Mouse (Mus musculus): Measurements from ENCODE around the gene Pdlim4. TPM values are rescaled to one million over a fixed set of nuclear protein-coding genes. Genes with fewer than 3 reads are reported as not detected.

The Pdlim4 gene
- polyA plus RNA-seq, 1 experiment: 469 TPM

- Histone ChIP-seq H3K4me2 (ENCODE audit: low read depth) (no peak overlapping the region), H3ac (ENCODE audit: control insufficient read depth, insufficient read length) (no peak overlapping the region), H3K36me3 (ENCODE audit: control insufficient read depth, insufficient read depth) (peaks cover 11% of the 10 kb centered on the region), H3K79me2 (ENCODE audit: control insufficient read depth, insufficient read depth) (no peaks in the 10 kb centered on the region), H3K27me3 (ENCODE audit: control insufficient read depth, insufficient read depth, insufficient read length) (no peaks in the 10 kb centered on the region), H3K4me3 (no peak overlapping the region)
- TF ChIP-seq REST (IDR thresholded peaks at IDR 0.05; ENCODE audit: insufficient read depth, insufficient read length) (no peak), POLR2A (IDR thresholded peaks at IDR 0.05; ENCODE audit: insufficient read length, low read depth) (no peak), USF1 (IDR thresholded peaks at IDR 0.05; ENCODE audit: low read depth) (no peak), CEBPB (IDR thresholded peaks at IDR 0.05; ENCODE audit: insufficient read depth, poor library complexity, severe bottlenecking) (no peak), TCF12 (IDR thresholded peaks at IDR 0.05; ENCODE audit: insufficient read depth, poor library complexity, severe bottlenecking) (no peak), E2F4 (IDR thresholded peaks at IDR 0.05; ENCODE audit: insufficient read depth) (no peak), MYOG (IDR thresholded peaks at IDR 0.05; ENCODE audit: control insufficient read depth in 1 of 3, insufficient read depth in 1 of 3, insufficient read length in 2 of 3, low read depth in 2 of 3) (no peak), POLR2AphosphoS2 (IDR thresholded peaks at IDR 0.05; ENCODE audit: insufficient read length, low read depth) (peak; percentile 28), MAX (IDR thresholded peaks at IDR 0.05; ENCODE audit: low read depth) (no peak)
Measured at GRCm38 (mm10) chr11:54108894-54109293, 40.1 kb upstream of the Pdlim4 start.

- Histone ChIP-seq H3K4me3 (no peak overlapping the region), H3K36me3 (ENCODE audit: control insufficient read depth, insufficient read depth) (peaks cover 11% of the 10 kb centered on the region), H3K27me3 (ENCODE audit: control insufficient read depth, insufficient read depth, insufficient read length) (no peaks in the 10 kb centered on the region), H3K4me2 (ENCODE audit: low read depth) (no peak overlapping the region), H3K79me2 (ENCODE audit: control insufficient read depth, insufficient read depth) (no peaks in the 10 kb centered on the region), H3ac (ENCODE audit: control insufficient read depth, insufficient read length) (no peak overlapping the region)
- no peak for TF ChIP-seq TCF12 (IDR thresholded peaks at IDR 0.05; ENCODE audit: insufficient read depth, poor library complexity, severe bottlenecking)
- TF ChIP-seq USF1 (IDR thresholded peaks at IDR 0.05; ENCODE audit: low read depth): no peak
- no peak for TF ChIP-seq MAX (IDR thresholded peaks at IDR 0.05; ENCODE audit: low read depth)
- TF ChIP-seq REST (IDR thresholded peaks at IDR 0.05; ENCODE audit: insufficient read depth, insufficient read length): no peak
- TF ChIP-seq TCF3 (IDR thresholded peaks at IDR 0.05; ENCODE audit: insufficient read length, low read depth): no peak
- TF ChIP-seq POLR2A (IDR thresholded peaks at IDR 0.05; ENCODE audit: insufficient read length, low read depth): no peak
- no peak for TF ChIP-seq MYOG (IDR thresholded peaks at IDR 0.05; ENCODE audit: control insufficient read depth in 1 of 3, insufficient read depth in 1 of 3, insufficient read length in 2 of 3, low read depth in 2 of 3)
- no peak for TF ChIP-seq MYOD1 (IDR thresholded peaks at IDR 0.05; ENCODE audit: control insufficient read depth in 1 of 3, insufficient read length in 2 of 3, low read depth in 2 of 3)
- TF ChIP-seq CEBPB (IDR thresholded peaks at IDR 0.05; ENCODE audit: insufficient read depth, poor library complexity, severe bottlenecking): no peak
- no peak for TF ChIP-seq POLR2AphosphoS2 (IDR thresholded peaks at IDR 0.05; ENCODE audit: insufficient read length, low read depth)
- TF ChIP-seq SRF (IDR thresholded peaks at IDR 0.05; ENCODE audit: control insufficient read depth, insufficient read length, low read depth): no peak
Measured at GRCm38 (mm10) chr11:54108131-54108530, 39.3 kb upstream of the Pdlim4 start.

GRCm38 (mm10) chr11:54107239-54107638 lies 38.4 kb upstream of the Pdlim4 start:
- H3ac ChIP-seq (ENCODE audit: control insufficient read depth, insufficient read length): no peak overlapping the region
- no peaks in the 10 kb centered on the region for H3K79me2 ChIP-seq (ENCODE audit: control insufficient read depth, insufficient read depth)
- TF ChIP-seq TCF12 (IDR thresholded peaks at IDR 0.05; ENCODE audit: insufficient read depth, poor library complexity, severe bottlenecking): no peak
- peaks cover 11% of the 10 kb centered on the region for H3K36me3 ChIP-seq (ENCODE audit: control insufficient read depth, insufficient read depth)
- no peak overlapping the region for H3K4me2 ChIP-seq (ENCODE audit: low read depth)
- H3K27me3 ChIP-seq (ENCODE audit: control insufficient read depth, insufficient read depth, insufficient read length): no peaks in the 10 kb centered on the region
- H3K4me3 ChIP-seq: no peak overlapping the region

- H3K4me3 ChIP-seq: no peak overlapping the region
- H3K36me3 ChIP-seq (ENCODE audit: control insufficient read depth, insufficient read depth): peaks cover 8% of the 10 kb centered on the region
- TF ChIP-seq POLR2A (IDR thresholded peaks at IDR 0.05; ENCODE audit: insufficient read length, low read depth) (no peak), TCF12 (IDR thresholded peaks at IDR 0.05; ENCODE audit: insufficient read depth, poor library complexity, severe bottlenecking) (no peak), MYOD1 (IDR thresholded peaks at IDR 0.05; ENCODE audit: control insufficient read depth in 1 of 3, insufficient read length in 2 of 3, low read depth in 2 of 3) (no peak), TCF3 (IDR thresholded peaks at IDR 0.05; ENCODE audit: insufficient read length, low read depth) (no peak), E2F4 (IDR thresholded peaks at IDR 0.05; ENCODE audit: insufficient read depth) (no peak), REST (IDR thresholded peaks at IDR 0.05; ENCODE audit: insufficient read depth, insufficient read length) (no peak), POLR2AphosphoS2 (IDR thresholded peaks at IDR 0.05; ENCODE audit: insufficient read length, low read depth) (no peak)
- no peak overlapping the region for H3ac ChIP-seq (ENCODE audit: control insufficient read depth, insufficient read length)
- H3K79me2 ChIP-seq (ENCODE audit: control insufficient read depth, insufficient read depth): no peaks in the 10 kb centered on the region
- H3K4me2 ChIP-seq (ENCODE audit: low read depth): no peak overlapping the region
- no peaks in the 10 kb centered on the region for H3K27me3 ChIP-seq (ENCODE audit: control insufficient read depth, insufficient read depth, insufficient read length)
Measured at GRCm38 (mm10) chr11:54106676-54107075, 37.9 kb upstream of the Pdlim4 start.

- no peaks in the 10 kb centered on the region for H3K79me2 ChIP-seq (ENCODE audit: control insufficient read depth, insufficient read depth)
- H3K27me3 ChIP-seq (ENCODE audit: control insufficient read depth, insufficient read depth, insufficient read length): no peaks in the 10 kb centered on the region
- H3K36me3 ChIP-seq (ENCODE audit: control insufficient read depth, insufficient read depth): peaks cover 3% of the 10 kb centered on the region
- no peak overlapping the region for H3K4me2 ChIP-seq (ENCODE audit: low read depth)
- TF ChIP-seq MAX (IDR thresholded peaks at IDR 0.05; ENCODE audit: low read depth) (no peak), CEBPB (IDR thresholded peaks at IDR 0.05; ENCODE audit: insufficient read depth, poor library complexity, severe bottlenecking) (no peak), MYOD1 (IDR thresholded peaks at IDR 0.05; ENCODE audit: control insufficient read depth in 1 of 3, insufficient read length in 2 of 3, low read depth in 2 of 3) (no peak), TCF12 (IDR thresholded peaks at IDR 0.05; ENCODE audit: insufficient read depth, poor library complexity, severe bottlenecking) (no peak), TCF3 (IDR thresholded peaks at IDR 0.05; ENCODE audit: insufficient read length, low read depth) (no peak), E2F4 (IDR thresholded peaks at IDR 0.05; ENCODE audit: insufficient read depth) (no peak), USF1 (IDR thresholded peaks at IDR 0.05; ENCODE audit: low read depth) (no peak), MYOG (IDR thresholded peaks at IDR 0.05; ENCODE audit: control insufficient read depth in 1 of 3, insufficient read depth in 1 of 3, insufficient read length in 2 of 3, low read depth in 2 of 3) (no peak), SRF (IDR thresholded peaks at IDR 0.05; ENCODE audit: control insufficient read depth, insufficient read length, low read depth) (no peak), REST (IDR thresholded peaks at IDR 0.05; ENCODE audit: insufficient read depth, insufficient read length) (no peak), POLR2AphosphoS2 (IDR thresholded peaks at IDR 0.05; ENCODE audit: insufficient read length, low read depth) (no peak), POLR2A (IDR thresholded peaks at IDR 0.05; ENCODE audit: insufficient read length, low read depth) (no peak)
- no peak overlapping the region for H3K4me3 ChIP-seq
- no peak overlapping the region for H3ac ChIP-seq (ENCODE audit: control insufficient read depth, insufficient read length)
Measured at GRCm38 (mm10) chr11:54105011-54105410, 36.2 kb upstream of the Pdlim4 start.

All from myocyte (in vitro differentiated cells).